Mouse (Mus musculus): Measurements from ENCODE around the gene Fat3. TPM values are rescaled to one million over a fixed set of nuclear protein-coding genes. Genes with fewer than 3 reads are reported as not detected.

The Fat3 gene
- polyA plus RNA-seq (2012; rRNA removed; ENCODE audit: low replicate concordance): 0.13 and 0.23 TPM in 2 replicates

DNA sequence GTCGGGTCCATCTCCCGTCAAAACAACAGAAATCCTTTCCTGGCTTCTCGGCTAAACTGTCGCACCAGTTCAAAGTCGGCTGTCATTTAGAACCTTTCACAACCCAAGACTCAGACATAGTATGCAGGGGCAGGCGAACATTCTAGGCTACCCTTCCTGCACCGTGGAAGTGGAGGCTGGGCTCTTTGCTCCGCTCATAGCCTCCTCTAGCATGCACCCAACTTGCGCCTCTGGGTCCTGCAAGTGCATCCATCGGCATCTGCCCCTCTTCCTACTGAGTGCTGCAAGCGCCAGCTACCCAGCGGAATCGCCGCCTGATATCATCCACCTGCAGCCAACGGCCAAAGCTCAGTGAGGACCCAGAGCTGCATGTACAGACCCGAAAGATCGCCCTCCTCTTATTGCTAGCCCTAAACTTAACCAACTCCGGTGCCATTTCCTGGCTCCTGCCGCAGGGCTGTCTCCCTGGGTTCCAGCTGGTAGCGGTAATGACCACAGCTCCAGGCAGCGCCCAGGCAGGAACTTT is at the start of gene Fat3:
Fat3 (minus strand) TSS at position 100 of the 526 bp plus-strand sequence.

DNA sequence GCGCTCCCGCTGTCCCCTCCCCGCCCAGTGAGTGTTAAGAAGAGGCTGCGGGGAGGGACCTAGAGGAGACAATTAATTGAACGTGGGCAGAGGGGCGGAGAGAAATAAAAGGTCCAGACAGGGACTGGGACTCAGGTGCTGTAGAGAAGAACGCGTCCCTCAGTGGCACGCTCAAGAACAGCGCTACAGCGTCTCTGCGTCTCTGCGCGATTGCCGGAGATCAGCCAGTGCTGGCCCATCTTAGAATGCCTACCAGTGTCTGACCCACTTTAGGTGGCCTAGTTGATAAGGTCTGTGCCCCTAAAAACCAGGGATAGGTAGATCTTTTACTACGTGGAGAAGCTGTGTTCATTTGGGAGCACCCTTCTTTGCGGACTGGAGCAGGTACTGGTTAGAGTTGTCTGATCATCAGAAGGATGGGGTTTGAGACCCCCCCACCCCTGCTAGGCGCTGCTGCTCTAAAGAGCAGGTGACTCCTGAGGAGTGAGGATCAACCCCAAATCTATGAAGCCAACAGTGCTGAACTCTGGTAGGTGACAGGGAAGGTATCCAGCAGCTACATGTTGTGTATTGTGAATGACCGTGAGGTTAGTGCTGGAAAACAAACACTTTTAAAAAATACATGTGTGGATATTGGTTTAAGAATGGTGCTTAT is 626.5 kb downstream of the Fat3 start, which contains the start of gene Mtnr1b:
Mtnr1b (minus strand) TSS at position 51 of the 655 bp plus-strand sequence.

